In genomic region chr12:8443917-8444453, GRCm38 (mm10) we compare ENCODE assay signal across 15 mouse cellular contexts. TPM values are rescaled to one million over a fixed set of nuclear protein-coding genes. Genes with fewer than 3 reads are reported as not detected.
DNase-seq lines count a peak whose midpoint lies in the region; ATAC-seq and TF ChIP-seq lines count a peak whose summit lies in the region.
"Had no signal": no experiment of that assay in that cellular context is flagged by ENCODE, and none has a peak within 500 bp of the region (broad histone marks: within the 10 kb centered on the region; RNA-seq: fewer than 3 reads in every experiment).

No protein-coding gene starts in this region.

- H3K4me1 ChIP-seq in heart, postnatal 0 days (ENCODE audit: control insufficient read depth, insufficient read depth): peaks cover 21% of the 10 kb centered on the region
- H3K4me1 ChIP-seq: embryonic facial prominence, embryonic 12.5 days had no signal

- H3K27me3 ChIP-seq in heart, postnatal 0 days (ENCODE audit: control insufficient read depth, insufficient read depth, low read length): no peaks in the 10 kb centered on the region
- H3K27me3 ChIP-seq: embryonic facial prominence, embryonic 12.5 days; limb, embryonic 12.5 days had no signal

- peak; percentile 26 for DNase-seq in adrenal gland, postnatal 10 days
- no peak for DNase-seq in adrenal gland, postnatal 25 days
- DNase-seq in left cerebral cortex, adult 2 months (ENCODE audit: extremely low spot score in 1 of 2, low spot score in 2 of 2): no peak
- no peak for DNase-seq in left cerebral cortex, adult 9 months (ENCODE audit: low spot score in 2 of 2)
- DNase-seq in heart, postnatal 0 days (ENCODE audit: low spot score): no peak
- peak; percentile 61 to 83 for DNase-seq in kidney, postnatal 25 days
- DNase-seq in thymus, adult 18-20 months: no peak
- DNase-seq in spleen, postnatal 4 days (ENCODE audit: low spot score in 2 of 2): no peak
- DNase-seq: cerebellum, postnatal 14 days; right cerebral cortex, postnatal 25 days had no signal

- no peaks in the 10 kb centered on the region for H3K9me3 ChIP-seq in heart, postnatal 0 days (replicated peaks; ENCODE audit: control insufficient read depth, low read length)
- H3K9me3 ChIP-seq: embryonic facial prominence, embryonic 12.5 days; limb, embryonic 12.5 days had no signal

- H3K4me3 ChIP-seq in left cerebral cortex, adult 2 months: no peak overlapping the region
- H3K4me3 ChIP-seq in heart, postnatal 0 days (ENCODE audit: low read depth, low read length): no peak overlapping the region
- H3K4me3 ChIP-seq: embryonic facial prominence, embryonic 12.5 days; limb, embryonic 12.5 days had no signal

- peak overlapping the region; percentile 37; the same call in 1 of the 2 replicates for H3K27ac ChIP-seq in left cerebral cortex, adult 2 months
- H3K27ac ChIP-seq in heart, postnatal 0 days (ENCODE audit: low read depth): peak overlapping the region; percentile 58
- H3K27ac ChIP-seq: embryonic facial prominence, embryonic 12.5 days; limb, embryonic 12.5 days; macrophage had no signal

- TF ChIP-seq EP300 in heart, postnatal 0 days (IDR thresholded peaks at IDR 0.05; ENCODE audit: low read depth): peak; percentile 70

- no peaks in the 10 kb centered on the region for H3K36me3 ChIP-seq in heart, postnatal 0 days (replicated peaks; ENCODE audit: control insufficient read depth, insufficient read depth, low read length)
- H3K36me3 ChIP-seq: embryonic facial prominence, embryonic 12.5 days; limb, embryonic 12.5 days had no signal

- intact Hi-C loops in left cerebral cortex, adult 2 months (cut with DNase I): no loop called here

- H3K9ac ChIP-seq in heart, postnatal 0 days (replicated peaks; ENCODE audit: low read depth, low read length): no peak overlapping the region
- H3K9ac ChIP-seq: embryonic facial prominence, embryonic 12.5 days; limb, embryonic 12.5 days had no signal

- ATAC-seq in heart, postnatal 0 days (ENCODE audit: insufficient read depth, low read depth): peak; percentile 40
- ATAC-seq: forebrain, embryonic 14.5 days; inflammation-experienced regulatory T-cells, adult 6 months had no signal

- H3K4me2 ChIP-seq in heart, postnatal 0 days (ENCODE audit: low read depth, low read length): no peak overlapping the region
- H3K4me2 ChIP-seq: embryonic facial prominence, embryonic 12.5 days; limb, embryonic 12.5 days had no signal

- no peak for TF ChIP-seq CTCF in left cerebral cortex, adult 2 months (IDR thresholded peaks at IDR 0.05)
- TF ChIP-seq CTCF in heart, postnatal 0 days (IDR thresholded peaks at IDR 0.05; ENCODE audit: low read depth): no peak

- 64% methylated on average over 4 of the region's 4 CpGs for WGBS in heart, postnatal 0 days

RNA-seq across cellular contexts. Expression of gene Rhob, which starts 55.8 kb away (rescaled TPM):
- 100 to 1,000 TPM; 177 to 223 TPM for total RNA-seq in adrenal gland, postnatal 10 days (2021)
- 182 and 212 TPM in 2 replicates for total RNA-seq in adrenal gland, postnatal 25 days (2021)
- total RNA-seq in left cerebral cortex, adult 2 months (2021): 100 to 1,000 TPM; 283 to 310 TPM
- total RNA-seq in heart, postnatal 0 days (2014; rRNA removed; ENCODE audit: low replicate concordance): 202 and 228 TPM in 2 replicates
- 31.4 and 34.2 TPM in 2 replicates for polyA plus RNA-seq in heart, postnatal 0 days (2015; fragmentation: Nextera tagmentation; extraction: Ambion mirVana)

Comparison
In these comparisons a context has a peak if more than half of its experiments do, and no peak if none do; other contexts are left out.
1. DNase-seq: peak in adrenal gland, postnatal 10 days (single experiment) and kidney, postnatal 25 days (2 of 2); none in adrenal gland, postnatal 25 days (single experiment), left cerebral cortex, adult 2 months (0 of 2), left cerebral cortex, adult 9 months (0 of 2), heart, postnatal 0 days (single experiment), thymus, adult 18-20 months (0 of 2) and spleen, postnatal 4 days (0 of 2).